Mouse (Mus musculus) midbrain, embryonic 16.5 days (tissue): ENCODE measurements around the gene Ric8a. TPM values are rescaled to one million over a fixed set of nuclear protein-coding genes. Genes with fewer than 3 reads are reported as not detected.

ENCODE experiments used
- ATAC-seq: fragments of 200-750 bp; cut with Nextera tagmentation; 2 replicates; pipeline ENCODE4 v1.8.0; 2017; ENCODE audit warnings: moderate TSS enrichment
- H3K27ac ChIP-seq: fragments of 300-500 bp; sonication (generic); 2 replicates; pipeline ENCODE4 v1.5.1; 2014; ENCODE audit warnings: mild to moderate bottlenecking, low read length, mixed read lengths
- H3K27me3 ChIP-seq: fragments of 300-500 bp; sonication (generic); 2 replicates; pipeline ENCODE4 v1.6.1; 2014; ENCODE audit warnings: low read depth, low read length, mixed read lengths; ENCODE audit not compliant: control insufficient read depth, insufficient read depth
- H3K36me3 ChIP-seq: fragments of 300-500 bp; sonication (generic); 2 replicates; pipeline ENCODE4 v1.6.1; 2014; ENCODE audit warnings: mild to moderate bottlenecking, low read length, moderate library complexity, mixed read lengths; ENCODE audit not compliant: control insufficient read depth, insufficient read depth
- H3K4me1 ChIP-seq: fragments of 300-500 bp; sonication (generic); 2 replicates; pipeline ENCODE4 v1.6.1; 2014; ENCODE audit warnings: mild to moderate bottlenecking, low read length, mixed read lengths; ENCODE audit not compliant: control insufficient read depth, insufficient read depth
- H3K4me2 ChIP-seq: fragments of 300-500 bp; sonication (generic); 2 replicates; pipeline ENCODE4 v1.6.1; 2014; ENCODE audit warnings: mild to moderate bottlenecking, low read length, mixed read lengths
- H3K4me3 ChIP-seq: fragments of 300-500 bp; sonication (generic); 2 replicates; pipeline ENCODE4 v1.5.1; 2014; ENCODE audit warnings: low read depth, mild to moderate bottlenecking, low read length, moderate library complexity, mixed read lengths
- H3K9ac ChIP-seq: fragments of 300-500 bp; sonication (generic); 2 replicates; pipeline ENCODE4 v1.6.1; 2014; ENCODE audit warnings: low read depth, low read length, mixed read lengths
- H3K9me3 ChIP-seq: fragments of 300-500 bp; sonication (generic); replicated peaks from 2 replicates; pipeline ENCODE4 v1.6.1; 2014; ENCODE audit warnings: mild to moderate bottlenecking, low read length, mixed read lengths; ENCODE audit not compliant: control insufficient read depth, poor library complexity, severe bottlenecking
- WGBS: fragments of 180-500 bp; shearing (Covaris S2); extraction: QIAGEN DNeasy Blood & Tissue Kit; methylation state at CpG from one replicate; pipeline ENCODE4 v1.1.7; 2014; 5-methylcytosine and 5-hydroxymethylcytosine counted together
- polyA plus RNA-seq: library from polyadenylated mRNA; unstranded; fragments of >200 nt; fragmentation: Nextera tagmentation; extraction: Ambion mirVana; gene quantifications from 2 replicates; pipeline ENCODE4 v1.2.1, GENCODE M21; 2015

The Ric8a gene
- polyA plus RNA-seq, 1 experiment from 2014 or later: 107 TPM

- WGBS: 78% methylated on average over 7 of the region's 7 CpGs
- H3K4me3 ChIP-seq: no peak overlapping the region
Measured at GRCm38 (mm10) chr7:140843806-140844205, 13.0 kb upstream of the Ric8a start.

GRCm38 (mm10) chr7:140844905-140845665 is 11.7 kb upstream of the Ric8a start, which contains the start of gene Scgb1c1:
Scgb1c1 (plus strand) TSS chr7:140845547.
- WGBS: 30% methylated on average over 14 of the region's 14 CpGs
- H3K4me2 ChIP-seq: peak within 1 kb of the TSS; percentile 28; the same call in 1 of the 2 replicates
- H3K36me3 ChIP-seq: no peaks in the 10 kb centered on the region
- peaks cover 7% of the 10 kb centered on the region for H3K27me3 ChIP-seq
- H3K9me3 ChIP-seq: no peaks in the 10 kb centered on the region
- H3K4me1 ChIP-seq: no peaks in the 10 kb centered on the region
- peak; percentile 71 for ATAC-seq
- H3K9ac ChIP-seq: no peak within 1 kb of the TSS
- H3K4me3 ChIP-seq: no peak within 1 kb of the TSS
- H3K27ac ChIP-seq: no peak within 1 kb of the TSS

More at GRCm38 (mm10) chr7:140843806-140844205, 13.0 kb upstream of the Ric8a start:
- Histone ChIP-seq H3K4me2 (no peak overlapping the region), H3K4me1 (no peaks in the 10 kb centered on the region), H3K27me3 (peaks cover 7% of the 10 kb centered on the region), H3K9me3 (no peaks in the 10 kb centered on the region), H3K36me3 (no peaks in the 10 kb centered on the region), H3K9ac (no peak overlapping the region), H3K27ac (no peak overlapping the region)
- ATAC-seq: no peak

GRCm38 (mm10) chr7:140845683-140846082 is 11.1 kb upstream of the Ric8a start:
- Histone ChIP-seq H3K36me3 (no peaks in the 10 kb centered on the region), H3K9ac (no peak overlapping the region), H3K27me3 (peaks cover 6% of the 10 kb centered on the region), H3K4me2 (no peak overlapping the region), H3K4me1 (no peaks in the 10 kb centered on the region), H3K9me3 (no peaks in the 10 kb centered on the region), H3K4me3 (no peak overlapping the region), H3K27ac (no peak overlapping the region)
- ATAC-seq: no peak
- 70% methylated on average over 4 of the region's 4 CpGs for WGBS

GRCm38 (mm10) chr7:140846676-140847075 is 10.1 kb upstream of the Ric8a start:
- no peak for ATAC-seq
- H3K27ac ChIP-seq: no peak overlapping the region
- no peaks in the 10 kb centered on the region for H3K4me1 ChIP-seq
- H3K27me3 ChIP-seq: peaks cover 3% of the 10 kb centered on the region; the same call in 1 of the 2 replicates
- no peak overlapping the region for H3K4me3 ChIP-seq
- peaks cover 3% of the 10 kb centered on the region for H3K36me3 ChIP-seq
- H3K4me2 ChIP-seq: no peak overlapping the region
- H3K9me3 ChIP-seq: no peaks in the 10 kb centered on the region
- 87% methylated on average over 10 of the region's 10 CpGs for WGBS
- H3K9ac ChIP-seq: no peak overlapping the region

GRCm38 (mm10) chr7:140847755-140848580 is 8.8 kb upstream of the Ric8a start, which contains the start of gene Odf3:
Odf3 (plus strand) TSS chr7:140847805.
- 68% methylated on average over 11 of the region's 11 CpGs for WGBS
- Histone ChIP-seq H3K4me1 (no peaks in the 10 kb centered on the region), H3K9ac (0 out of 2 replicates have a peak within 1 kb of the TSS, but pooled peaks have one; percentile 10), H3K4me2 (no peak within 1 kb of the TSS), H3K36me3 (peaks cover 8% of the 10 kb centered on the region), H3K27ac (no peak within 1 kb of the TSS), H3K4me3 (no peak within 1 kb of the TSS), H3K9me3 (no peaks in the 10 kb centered on the region), H3K27me3 (peaks cover 3% of the 10 kb centered on the region; the same call in 1 of the 2 replicates)
- ATAC-seq: no peak

- no peaks in the 10 kb centered on the region for H3K9me3 ChIP-seq
- 93% methylated on average over 10 of the region's 10 CpGs for WGBS
- peaks cover 3% of the 10 kb centered on the region; the same call in 1 of the 2 replicates for H3K27me3 ChIP-seq
- no peak for ATAC-seq
- H3K4me2 ChIP-seq: no peak overlapping the region
- no peaks in the 10 kb centered on the region for H3K4me1 ChIP-seq
- no peak overlapping the region for H3K27ac ChIP-seq
- H3K36me3 ChIP-seq: peaks cover 11% of the 10 kb centered on the region
- no peak overlapping the region for H3K9ac ChIP-seq
- H3K4me3 ChIP-seq: no peak overlapping the region
Measured at GRCm38 (mm10) chr7:140848591-140848990, 8.2 kb upstream of the Ric8a start.

GRCm38 (mm10) chr7:140851916-140852315 is 4.8 kb upstream of the Ric8a start:
- H3K27ac ChIP-seq: no peak overlapping the region
- H3K4me2 ChIP-seq: no peak overlapping the region
- ATAC-seq: no peak
- 95% methylated on average over 4 of the region's 4 CpGs for WGBS
- no peak overlapping the region for H3K9ac ChIP-seq
- no peaks in the 10 kb centered on the region for H3K9me3 ChIP-seq
- H3K4me3 ChIP-seq: no peak overlapping the region
- H3K36me3 ChIP-seq: peaks cover 19% of the 10 kb centered on the region
- no peaks in the 10 kb centered on the region for H3K27me3 ChIP-seq
- peaks cover 7% of the 10 kb centered on the region for H3K4me1 ChIP-seq

- H3K27me3 ChIP-seq: no peaks in the 10 kb centered on the region
Measured at GRCm38 (mm10) chr7:140853386-140853785, 3.4 kb upstream of the Ric8a start.

More at GRCm38 (mm10) chr7:140853386-140853785, 3.4 kb upstream of the Ric8a start:
- ATAC-seq: no peak
- Histone ChIP-seq H3K36me3 (peaks cover 19% of the 10 kb centered on the region), H3K9ac (no peak overlapping the region), H3K27ac (no peak overlapping the region), H3K4me2 (no peak overlapping the region), H3K4me1 (peaks cover 12% of the 10 kb centered on the region), H3K9me3 (no peaks in the 10 kb centered on the region), H3K4me3 (no peak overlapping the region)
- 88% methylated on average over 9 of the region's 9 CpGs for WGBS
